Mouse (Mus musculus): ENCODE results near the gene Shb. TPM values are rescaled to one million over a fixed set of nuclear protein-coding genes. Genes with fewer than 3 reads are reported as not detected.

Shb gene
- polyA plus RNA-seq, 1 experiment from 2014 or later, result 6.3 TPM

- Histone ChIP-seq H3K4me2 (no peak overlapping the region), H3K9ac (peak overlapping the region; percentile 11; the same call in 1 of the 2 replicates), H3K4me3 (no peak overlapping the region), H3K27ac (no peak overlapping the region), H3K36me3 (replicated peaks) (no peaks in the 10 kb centered on the region), H3K4me1 (peaks cover 35% of the 10 kb centered on the region), H3K9me3 (no peaks in the 10 kb centered on the region), H3K27me3 (replicated peaks) (no peaks in the 10 kb centered on the region)
- WGBS, result 43% methylated on average over 3 of the region's 3 CpGs
- ATAC-seq (replicated peaks), result no peak
Observed at GRCm38 (mm10) chr4:45437010-45437409, 95.3 kb downstream of the Shb start.

GRCm38 (mm10) chr4:45436383-45436913, 95.8 kb downstream of the Shb start:
- H3K9ac ChIP-seq, result no peak overlapping the region
- no peak; the same call in 1 of the 2 replicates for ATAC-seq (replicated peaks)
- peak overlapping the region; percentile 35; the same call in 1 of the 2 replicates for H3K27ac ChIP-seq

GRCm38 (mm10) chr4:45435899-45436298, 96.4 kb downstream of the Shb start:
- no peak for ATAC-seq (replicated peaks)
- no peaks in the 10 kb centered on the region for H3K36me3 ChIP-seq (replicated peaks)
- no peak overlapping the region for H3K9ac ChIP-seq
- H3K4me2 ChIP-seq, result no peak overlapping the region
- H3K27ac ChIP-seq, result peak overlapping the region; percentile 35; the same call in 1 of the 2 replicates
- no peak overlapping the region for H3K4me3 ChIP-seq
- no peaks in the 10 kb centered on the region for H3K27me3 ChIP-seq (replicated peaks)
- 48% methylated on average over 2 of the region's 2 CpGs for WGBS
- no peaks in the 10 kb centered on the region for H3K9me3 ChIP-seq
- peaks cover 35% of the 10 kb centered on the region for H3K4me1 ChIP-seq

More at GRCm38 (mm10) chr4:45436383-45436913, 95.8 kb downstream of the Shb start:
- H3K4me3 ChIP-seq, result no peak overlapping the region
- H3K9me3 ChIP-seq, result no peaks in the 10 kb centered on the region
- WGBS, result 61% methylated on average over 7 of the region's 7 CpGs
- peaks cover 35% of the 10 kb centered on the region for H3K4me1 ChIP-seq
- no peaks in the 10 kb centered on the region for H3K36me3 ChIP-seq (replicated peaks)
- no peaks in the 10 kb centered on the region for H3K27me3 ChIP-seq (replicated peaks)
- H3K4me2 ChIP-seq, result no peak overlapping the region

GRCm38 (mm10) chr4:45434681-45435080, 97.6 kb downstream of the Shb start:
- ATAC-seq (replicated peaks), result no peak
- Histone ChIP-seq H3K9me3 (no peaks in the 10 kb centered on the region), H3K4me1 (peaks cover 35% of the 10 kb centered on the region), H3K27me3 (replicated peaks) (no peaks in the 10 kb centered on the region), H3K4me3 (no peak overlapping the region), H3K4me2 (no peak overlapping the region), H3K9ac (no peak overlapping the region), H3K27ac (no peak overlapping the region), H3K36me3 (replicated peaks) (no peaks in the 10 kb centered on the region)
- 72% methylated on average over 4 of the region's 4 CpGs for WGBS

GRCm38 (mm10) chr4:45434071-45434470, 98.2 kb downstream of the Shb start:
- WGBS, result 77% methylated on average over 12 of the region's 12 CpGs
- Histone ChIP-seq H3K9me3 (no peaks in the 10 kb centered on the region), H3K27ac (no peak overlapping the region), H3K36me3 (replicated peaks) (no peaks in the 10 kb centered on the region), H3K4me1 (peaks cover 37% of the 10 kb centered on the region), H3K9ac (no peak overlapping the region), H3K4me3 (no peak overlapping the region), H3K27me3 (replicated peaks) (no peaks in the 10 kb centered on the region), H3K4me2 (no peak overlapping the region)
- no peak for ATAC-seq (replicated peaks)

- Histone ChIP-seq H3K9ac (no peak overlapping the region), H3K27me3 (replicated peaks) (no peaks in the 10 kb centered on the region), H3K4me2 (no peak overlapping the region), H3K4me1 (peaks cover 39% of the 10 kb centered on the region), H3K4me3 (no peak overlapping the region), H3K36me3 (replicated peaks) (no peaks in the 10 kb centered on the region), H3K9me3 (no peaks in the 10 kb centered on the region), H3K27ac (no peak overlapping the region)
- 85% methylated on average over 3 of the region's 3 CpGs for WGBS
- no peak for ATAC-seq (replicated peaks)
Observed at GRCm38 (mm10) chr4:45431806-45432205, 100.5 kb downstream of the Shb start.

- H3K27me3 ChIP-seq (replicated peaks), result no peaks in the 10 kb centered on the region
- H3K4me2 ChIP-seq, result no peak overlapping the region
- H3K36me3 ChIP-seq (replicated peaks), result no peaks in the 10 kb centered on the region
- 89% methylated on average over 3 of the region's 3 CpGs for WGBS
- no peaks in the 10 kb centered on the region for H3K9me3 ChIP-seq
- no peak overlapping the region for H3K27ac ChIP-seq
- H3K9ac ChIP-seq, result no peak overlapping the region
- peaks cover 39% of the 10 kb centered on the region for H3K4me1 ChIP-seq
- no peak for ATAC-seq (replicated peaks)
- no peak overlapping the region for H3K4me3 ChIP-seq
Observed at GRCm38 (mm10) chr4:45431316-45431715, 101.0 kb downstream of the Shb start.

- Histone ChIP-seq H3K4me1 (peaks cover 28% of the 10 kb centered on the region), H3K4me2 (no peak overlapping the region), H3K4me3 (no peak overlapping the region), H3K9me3 (no peaks in the 10 kb centered on the region), H3K36me3 (replicated peaks) (no peaks in the 10 kb centered on the region), H3K27me3 (replicated peaks) (no peaks in the 10 kb centered on the region), H3K9ac (no peak overlapping the region), H3K27ac (no peak overlapping the region)
- no peak for ATAC-seq (replicated peaks)
- WGBS, result 50% methylated on average over 7 of the region's 7 CpGs
Observed at GRCm38 (mm10) chr4:45429451-45429850, 102.8 kb downstream of the Shb start.

GRCm38 (mm10) chr4:45426724-45427457, 105.4 kb downstream of the Shb start:
- Histone ChIP-seq H3K9ac (no peak overlapping the region), H3K27me3 (replicated peaks) (no peaks in the 10 kb centered on the region), H3K27ac (no peak overlapping the region), H3K36me3 (replicated peaks) (no peaks in the 10 kb centered on the region), H3K4me1 (peaks cover 24% of the 10 kb centered on the region), H3K9me3 (no peaks in the 10 kb centered on the region), H3K4me3 (no peak overlapping the region), H3K4me2 (no peak overlapping the region)
- peak; percentile 66 for ATAC-seq (replicated peaks)
- 18% methylated on average over 13 of the region's 13 CpGs for WGBS

- Histone ChIP-seq H3K9ac (no peak overlapping the region), H3K27ac (no peak overlapping the region), H3K4me2 (no peak overlapping the region), H3K9me3 (no peaks in the 10 kb centered on the region), H3K4me3 (no peak overlapping the region), H3K27me3 (replicated peaks) (no peaks in the 10 kb centered on the region), H3K4me1 (peaks cover 36% of the 10 kb centered on the region), H3K36me3 (replicated peaks) (no peaks in the 10 kb centered on the region)
- WGBS, result 17% methylated on average over 8 of the region's 8 CpGs
- no peak for ATAC-seq (replicated peaks)
Observed at GRCm38 (mm10) chr4:45423406-45423805, 108.9 kb downstream of the Shb start.

- Histone ChIP-seq H3K9me3 (no peaks in the 10 kb centered on the region), H3K27ac (no peak overlapping the region), H3K9ac (no peak overlapping the region), H3K4me3 (no peak overlapping the region), H3K36me3 (replicated peaks) (no peaks in the 10 kb centered on the region), H3K27me3 (replicated peaks) (no peaks in the 10 kb centered on the region), H3K4me1 (peaks cover 32% of the 10 kb centered on the region), H3K4me2 (no peak overlapping the region)
- ATAC-seq (replicated peaks), result no peak
- WGBS, result 85% methylated on average over 10 of the region's 10 CpGs
Observed at GRCm38 (mm10) chr4:45422640-45423039, 109.6 kb downstream of the Shb start.

- Histone ChIP-seq H3K27me3 (replicated peaks) (no peaks in the 10 kb centered on the region), H3K9ac (0 out of 2 replicates have a peak overlapping the region, but pooled peaks have one; percentile 0), H3K4me1 (peaks cover 26% of the 10 kb centered on the region), H3K9me3 (no peaks in the 10 kb centered on the region), H3K36me3 (replicated peaks) (no peaks in the 10 kb centered on the region), H3K4me3 (no peak overlapping the region), H3K4me2 (no peak overlapping the region), H3K27ac (0 out of 2 replicates have a peak overlapping the region, but pooled peaks have one; percentile 14)
- WGBS, result 69% methylated on average over 11 of the region's 11 CpGs
- ATAC-seq (replicated peaks), result no peak
Observed at GRCm38 (mm10) chr4:45421519-45422260, 110.6 kb downstream of the Shb start.

All from midbrain, embryonic 15.5 days (tissue).